Mouse (Mus musculus): ENCODE measurements around the gene Maml1.
"Not testable (repeated sequence)": the region's sequence is repeated elsewhere in the genome, so short reads cannot be mapped to it uniquely, and the experiment has no call there.

Maml1 gene

DNA sequence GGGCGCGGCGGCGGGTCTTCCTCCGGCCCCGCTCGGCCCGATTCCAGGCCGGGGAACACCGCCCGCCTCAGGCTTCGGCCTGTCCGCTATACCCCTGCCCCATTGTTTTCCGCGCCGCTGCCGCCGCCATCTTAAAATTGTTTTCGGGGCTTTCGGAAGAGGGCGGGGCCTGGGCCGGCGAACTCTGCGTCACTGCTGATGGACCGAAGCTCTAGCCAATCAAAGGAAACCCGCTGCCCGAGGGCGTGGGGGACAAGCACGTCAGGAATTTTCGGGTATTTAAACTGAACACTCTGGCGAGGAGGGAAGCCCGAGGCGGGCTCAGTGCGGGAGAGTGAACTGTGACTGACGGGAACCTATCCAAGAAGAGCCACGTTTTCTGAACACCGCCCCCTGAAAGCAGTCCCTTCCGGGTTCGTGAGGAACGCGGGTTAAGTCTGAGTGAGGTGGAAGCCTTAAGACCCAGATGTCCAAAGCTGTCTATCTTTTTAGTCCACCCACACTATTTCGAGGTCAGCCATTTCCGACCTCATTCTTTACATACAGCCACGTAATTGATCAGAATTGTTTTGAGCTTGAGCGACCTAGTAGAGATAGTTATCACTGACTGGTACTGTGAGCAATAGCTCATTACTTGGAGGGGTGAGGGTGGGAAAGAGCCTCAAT lies at the start of gene Maml1:
Gene Maml1 (minus strand): TSS at position 122 of the 666 bp plus-strand sequence.
- DNase-seq, result peak; percentile 95

DNA sequence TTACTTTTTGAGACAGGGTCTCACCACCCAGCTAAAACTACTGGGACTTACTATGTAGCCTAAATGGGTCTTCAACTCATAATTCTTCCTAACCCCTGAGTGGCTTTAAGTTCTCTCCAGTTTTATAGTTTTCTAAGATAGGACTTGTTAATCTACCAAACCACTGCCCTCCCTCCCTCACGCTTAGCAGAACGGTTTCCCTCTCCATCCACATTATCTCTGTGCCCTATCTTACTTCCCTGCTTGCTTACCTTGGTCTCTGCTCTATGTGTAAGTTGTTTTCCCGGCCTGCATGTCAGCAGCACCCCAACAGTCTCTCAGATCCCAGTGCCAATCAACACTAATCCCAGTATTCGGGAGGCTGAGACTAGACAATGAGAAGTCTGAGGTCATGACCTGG lies 44.8 kb upstream of the Maml1 start:
- DNase-seq, result no peak

DNA sequence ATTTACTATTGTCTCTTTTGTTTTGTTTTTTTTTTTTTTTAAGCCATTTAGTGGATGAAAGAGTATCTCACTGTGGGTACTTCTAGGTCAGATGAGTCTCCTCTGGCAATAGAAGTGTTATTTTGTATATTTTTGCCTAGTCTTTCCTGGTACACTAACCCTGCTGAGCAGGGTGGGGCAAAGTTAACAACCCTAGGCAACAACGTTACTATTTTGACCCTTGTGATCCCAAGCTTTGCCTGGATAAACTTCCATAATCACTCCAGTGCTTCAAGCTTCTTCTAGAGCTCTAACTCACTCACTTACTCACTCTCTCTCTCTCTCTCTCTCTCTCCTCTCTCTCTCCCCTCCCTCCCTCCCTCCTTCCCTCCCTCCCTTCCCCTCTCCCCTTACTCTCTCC lies 44.0 kb upstream of the Maml1 start:
- DNase-seq, result no peak

DNA sequence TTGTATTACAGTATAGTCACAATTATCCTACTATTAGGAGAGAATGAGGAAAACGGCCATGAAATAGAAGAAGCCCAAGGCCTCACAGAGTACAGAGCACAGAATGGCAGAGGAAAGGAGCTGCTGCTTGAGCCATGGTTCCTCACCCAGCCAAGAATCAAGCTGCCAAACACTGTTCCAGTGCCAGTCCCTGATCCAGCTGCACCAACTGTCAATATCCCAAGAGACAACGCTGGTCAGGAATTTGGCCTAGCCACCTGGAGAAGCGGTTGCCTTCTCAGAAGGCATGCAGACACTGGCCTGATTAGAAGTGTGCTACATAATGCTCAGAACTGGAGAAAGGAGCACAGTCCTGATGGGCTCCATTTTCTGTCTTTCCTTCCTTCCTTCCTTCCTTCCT lies 41.1 kb upstream of the Maml1 start:
- DNase-seq, result no peak

DNA sequence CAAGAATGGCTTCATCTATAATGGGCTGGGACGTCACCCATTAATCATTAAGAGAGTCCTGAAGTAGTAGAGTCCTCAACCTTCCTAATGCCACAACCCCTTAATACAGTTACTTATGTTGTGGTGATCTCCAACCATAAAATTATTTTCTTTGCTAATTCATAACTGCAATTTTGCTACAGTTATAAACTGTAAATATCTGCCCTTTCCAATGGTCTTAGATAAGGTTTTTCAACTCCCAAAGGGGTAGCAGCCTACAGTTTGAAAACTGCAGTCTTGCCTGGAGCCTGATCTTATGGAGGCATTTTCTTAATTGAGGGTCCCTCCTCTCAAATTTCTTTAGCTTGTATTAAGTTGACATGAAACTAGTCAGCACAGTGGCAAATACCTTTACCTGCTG lies 37.3 kb upstream of the Maml1 start:
- no peak for DNase-seq

DNA sequence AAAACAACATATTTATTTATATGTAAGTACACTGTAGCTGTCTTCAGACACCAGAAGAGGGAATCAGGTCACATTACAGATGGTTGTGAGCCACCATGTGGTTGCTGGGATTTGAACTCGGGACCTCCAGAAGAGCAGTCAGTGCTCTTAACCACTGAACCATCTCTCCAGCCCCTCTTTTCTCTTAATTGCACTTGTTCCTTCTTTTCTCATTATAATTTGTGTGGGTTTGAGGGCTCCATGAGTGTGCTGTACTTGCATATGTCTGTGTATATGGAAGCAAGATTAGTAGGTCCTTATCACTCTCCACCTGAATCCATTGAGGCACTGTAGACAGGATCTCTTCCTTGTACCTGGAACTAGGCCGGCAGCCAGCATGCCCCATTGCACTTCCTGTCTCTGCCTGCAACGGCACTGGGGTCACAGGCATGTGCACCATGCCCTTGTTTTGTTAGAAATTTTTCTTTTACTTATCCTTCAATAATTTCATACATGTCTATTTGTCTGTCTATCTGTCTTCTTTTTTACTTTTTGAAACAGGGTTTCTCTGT lies 36.0 kb upstream of the Maml1 start:
- DNase-seq, result no peak

DNA sequence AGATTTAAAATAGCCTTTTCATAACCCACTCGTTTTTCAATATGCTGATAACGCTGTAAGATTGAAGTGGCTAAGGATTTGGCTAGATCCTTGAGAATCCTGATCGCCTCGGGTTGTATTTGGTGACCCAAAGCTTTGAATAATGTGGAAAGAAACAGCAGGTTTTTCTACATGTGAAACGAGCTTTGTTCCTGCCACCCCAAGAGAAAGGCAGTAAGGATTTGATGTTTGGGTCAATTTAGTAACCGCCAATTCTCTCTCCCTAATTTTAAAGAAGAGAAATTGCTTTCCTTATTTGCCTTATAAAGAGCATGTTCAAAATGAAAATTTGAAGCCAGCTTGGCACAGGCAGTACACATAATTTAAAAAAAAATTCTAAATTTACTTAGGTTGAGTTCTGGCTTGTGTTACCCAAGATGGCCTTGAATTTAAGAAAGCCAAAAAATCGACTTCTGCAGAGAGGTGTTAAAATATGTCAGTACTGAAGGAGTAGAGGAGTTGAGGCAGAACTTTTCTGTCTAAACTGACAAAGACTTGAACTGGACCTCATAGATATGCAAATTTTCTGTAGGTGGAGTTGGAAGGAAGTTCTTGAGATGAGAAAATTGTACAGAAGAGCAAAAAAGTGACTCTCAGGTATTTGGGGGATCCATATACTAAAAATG lies 34.3 kb upstream of the Maml1 start:
- DNase-seq, result no peak

DNA sequence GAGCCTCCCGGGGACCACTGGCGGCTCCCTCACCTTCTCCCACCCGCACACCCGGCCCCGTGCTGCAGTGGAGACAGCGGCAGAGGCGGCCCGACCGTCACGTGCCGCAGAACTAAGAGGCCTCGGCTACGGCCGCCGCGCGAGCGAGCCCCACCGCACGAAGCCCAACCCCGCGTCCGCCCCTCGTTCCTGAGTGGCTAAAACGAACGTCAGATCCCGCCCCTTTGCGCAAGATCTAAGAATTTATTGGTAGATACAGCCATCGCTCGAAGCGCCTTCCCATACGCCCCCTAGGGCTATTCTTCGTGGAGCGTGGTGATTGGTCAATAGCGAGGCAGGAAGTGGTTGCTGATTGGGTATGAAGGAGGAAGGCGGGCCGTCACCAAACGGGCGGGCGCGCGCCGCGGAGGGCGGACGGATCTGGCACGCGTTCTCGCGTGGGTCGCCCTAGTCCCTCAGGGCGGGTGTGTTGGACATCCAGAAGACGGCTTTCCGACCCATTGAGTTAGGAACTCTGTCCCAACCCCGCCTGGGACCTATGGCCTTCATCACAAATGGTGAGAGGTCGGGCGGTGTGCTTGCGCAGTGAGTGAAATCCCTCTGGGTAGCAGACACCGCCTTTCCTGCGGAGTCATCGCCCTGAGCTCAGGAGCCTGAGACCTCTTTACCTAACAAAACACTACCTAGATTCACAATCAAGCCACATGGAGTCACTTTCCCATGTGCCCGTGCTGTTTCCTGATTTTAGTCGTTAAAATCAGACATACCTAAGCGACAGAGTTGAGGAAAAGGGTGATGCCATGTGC lies 33.6 kb upstream of the Maml1 start, which contains the start of gene Canx:
Gene Canx (minus strand): TSS at position 178 of the 806 bp plus-strand sequence.
- peak; percentile 99 for DNase-seq

DNA sequence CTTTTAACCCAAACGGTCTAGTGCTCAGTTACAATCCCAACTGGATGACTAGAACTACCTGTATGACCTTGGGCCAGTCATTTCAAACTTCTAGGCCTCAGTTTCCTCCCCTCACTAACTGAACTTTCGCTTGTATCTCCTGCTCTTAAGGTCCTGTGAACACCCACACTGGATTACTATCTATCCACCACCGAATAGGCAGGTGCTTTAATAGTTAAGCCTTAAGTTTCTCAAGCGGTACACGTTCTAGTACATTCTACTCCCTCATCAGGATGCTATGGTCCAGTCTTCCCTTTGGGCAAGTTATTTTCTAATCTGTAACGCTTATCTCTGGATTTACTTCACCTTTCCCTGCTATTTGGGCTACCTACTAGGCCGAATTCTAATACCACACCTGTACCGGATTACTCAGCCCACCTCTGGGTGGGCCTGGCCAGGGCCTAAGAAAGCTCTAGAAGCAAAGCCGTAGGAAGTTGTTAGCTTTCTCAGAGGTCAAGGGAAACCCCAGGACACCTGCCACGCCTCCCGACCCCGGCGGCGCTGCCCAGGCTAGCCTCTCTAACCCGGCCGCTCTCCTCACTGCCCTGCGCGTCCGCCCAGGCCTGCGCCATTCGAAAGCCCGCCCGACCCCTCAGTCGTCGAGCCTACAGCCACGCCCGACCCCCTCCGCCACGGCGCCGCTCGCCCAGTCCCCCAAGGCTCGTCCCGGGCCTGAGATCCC lies 32.8 kb upstream of the Maml1 start:
- DNase-seq, result no peak

DNA sequence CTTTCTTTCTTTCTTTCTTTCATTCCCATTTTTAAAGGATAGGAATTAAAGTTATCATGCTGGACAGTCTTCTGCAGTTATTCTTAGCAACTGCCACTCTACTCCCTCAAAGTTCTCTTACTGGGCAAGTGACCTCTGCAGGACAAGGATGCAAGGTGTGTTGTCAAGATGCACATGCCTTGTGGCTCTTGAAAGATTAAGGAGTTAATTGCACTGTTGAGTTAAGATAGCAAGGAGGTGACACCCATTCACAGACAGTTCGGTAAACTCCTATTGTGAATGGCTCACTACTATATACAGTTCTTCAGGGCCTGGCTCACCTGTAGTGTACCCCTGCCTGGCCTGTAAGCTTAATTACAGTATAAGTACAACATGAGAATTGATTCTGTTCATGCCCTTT lies 31.7 kb upstream of the Maml1 start:
- no peak for DNase-seq

DNA sequence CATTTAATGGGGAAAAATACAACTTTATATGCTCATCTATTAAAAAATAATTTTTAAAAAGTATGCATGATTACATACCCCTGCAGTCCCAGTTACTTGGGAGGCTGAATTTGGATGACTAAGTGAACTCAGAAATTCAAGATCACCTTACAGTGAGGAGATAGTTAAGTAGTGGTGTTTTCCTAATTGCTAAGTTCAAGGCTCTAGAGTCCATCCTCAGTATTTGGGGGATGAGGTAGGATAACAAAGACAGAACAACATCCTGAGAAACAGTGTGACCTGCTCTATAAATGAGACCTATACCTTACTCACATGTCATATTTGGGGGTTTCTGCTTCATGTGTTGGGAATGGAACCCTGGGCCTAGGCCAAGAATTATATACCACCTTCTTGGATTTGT lies 30.2 kb upstream of the Maml1 start:
- no peak for DNase-seq

DNA sequence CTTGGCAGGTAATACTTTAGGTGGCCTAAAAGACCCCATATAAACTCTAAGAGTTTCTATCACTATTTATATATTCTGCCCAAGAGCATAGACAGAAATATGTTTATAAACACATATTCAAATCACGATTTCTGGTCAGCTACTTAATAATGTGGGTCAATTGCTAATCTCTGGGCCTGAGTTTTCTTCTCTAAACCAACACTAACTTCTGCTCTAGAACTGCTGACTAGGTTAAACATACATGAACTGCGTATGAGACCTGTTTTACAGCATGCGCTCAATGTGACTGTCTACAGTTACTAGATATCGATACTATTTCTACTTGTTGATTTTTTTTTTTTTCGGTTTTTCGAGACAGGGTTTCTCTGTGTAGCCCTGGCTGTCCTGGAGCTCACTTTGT lies 29.1 kb upstream of the Maml1 start:
- DNase-seq, result no peak

DNA sequence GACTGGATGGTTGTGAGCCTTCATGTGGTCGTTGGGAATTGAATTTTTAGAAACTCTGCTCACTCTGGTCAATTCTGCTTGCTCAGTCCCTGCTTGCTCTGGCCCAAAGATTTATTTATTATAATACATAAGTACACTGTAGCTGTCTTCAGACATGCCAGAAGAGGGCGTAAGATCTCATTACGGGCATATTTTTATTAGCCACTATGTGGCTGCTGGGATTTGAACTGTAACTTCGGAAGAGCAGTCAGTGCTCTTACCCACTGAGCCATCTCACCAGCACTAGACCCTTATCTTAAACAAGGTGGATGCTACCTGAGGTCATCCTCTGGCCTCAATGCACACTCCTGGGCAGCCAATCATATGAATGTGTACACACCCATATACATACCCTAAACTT lies 27.2 kb upstream of the Maml1 start:
- DNase-seq, result not testable (repeated sequence)

DNA sequence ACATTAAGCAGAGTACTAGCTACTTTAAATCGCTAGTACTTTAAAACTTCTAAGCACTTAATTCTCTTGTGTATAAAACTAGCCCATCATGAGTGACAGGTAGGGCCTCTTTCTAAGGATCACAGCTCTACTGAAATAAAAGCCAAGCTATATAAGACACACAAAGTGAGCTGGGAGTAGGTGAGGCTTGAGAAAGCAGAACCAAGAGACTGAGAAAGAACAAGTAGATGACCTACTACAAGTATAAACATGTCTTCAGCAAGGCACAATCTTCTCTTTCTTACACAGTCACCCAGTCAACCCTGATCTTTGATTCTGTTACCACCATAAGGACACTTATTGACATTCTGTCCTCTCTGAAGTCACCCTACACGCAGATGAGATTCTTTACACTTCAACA lies 20.7 kb upstream of the Maml1 start:
- no peak for DNase-seq

DNA sequence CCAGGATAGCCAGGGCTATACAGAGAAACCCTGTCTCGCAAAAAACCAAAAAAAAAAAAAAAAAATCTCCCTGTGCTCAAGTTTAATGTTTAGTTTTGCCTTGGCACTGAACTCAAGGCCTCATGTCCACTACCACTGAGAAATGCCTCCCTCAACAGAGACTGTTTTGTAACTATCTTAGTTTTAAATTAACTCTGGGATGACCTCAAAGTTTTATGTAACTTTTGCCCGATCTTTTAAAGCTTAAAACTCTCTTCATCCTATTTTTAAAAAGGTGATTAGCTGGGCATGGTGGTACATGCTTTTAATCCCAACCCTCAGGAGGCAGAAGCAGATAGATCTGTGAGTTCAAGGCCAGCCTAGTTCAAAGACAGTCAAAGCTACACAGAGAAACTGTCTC lies 11.3 kb upstream of the Maml1 start:
- no peak for DNase-seq

DNA sequence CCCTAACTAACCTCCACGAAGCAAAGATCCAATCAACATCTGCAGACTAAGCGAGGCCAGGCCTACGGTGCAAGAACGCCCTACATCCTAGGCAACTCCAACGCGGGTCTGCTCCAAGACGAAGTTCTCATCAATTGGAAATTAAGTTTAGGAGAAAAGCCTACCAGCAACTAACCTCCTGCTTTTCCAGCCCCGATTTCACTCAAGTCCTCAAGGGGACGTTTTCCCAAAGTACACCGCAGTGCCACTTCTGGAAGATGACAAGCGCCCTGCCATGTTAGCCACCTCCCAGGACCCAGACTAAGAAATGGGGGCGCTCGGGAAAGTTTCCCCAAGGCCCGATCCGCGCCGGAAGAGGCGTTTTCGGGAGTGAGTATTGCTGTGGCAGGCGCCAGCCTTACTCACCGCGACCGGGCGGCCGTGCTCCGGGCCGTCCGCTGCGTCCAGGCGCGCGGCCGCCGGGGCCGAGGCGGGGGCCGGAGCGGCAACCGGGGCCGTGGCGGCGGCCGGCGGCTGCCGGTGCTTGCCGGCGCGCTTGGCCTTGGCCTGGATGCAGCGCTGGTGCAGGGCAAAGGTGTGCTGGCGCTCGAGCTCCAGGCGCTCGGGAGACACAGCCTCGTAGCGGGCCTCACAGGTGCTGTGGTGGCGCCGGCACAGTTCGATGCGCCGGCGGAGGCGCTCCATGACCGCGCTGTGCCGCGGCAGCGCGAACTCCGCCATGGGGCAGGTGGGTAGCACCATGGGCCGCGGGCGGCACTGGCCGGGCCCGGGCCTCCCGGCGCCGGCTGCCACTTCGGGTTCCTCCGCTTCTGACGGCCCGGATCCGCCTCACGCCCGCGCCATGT lies 568 bp downstream of the Maml1 start:
- DNase-seq, result peak; percentile 61

DNA sequence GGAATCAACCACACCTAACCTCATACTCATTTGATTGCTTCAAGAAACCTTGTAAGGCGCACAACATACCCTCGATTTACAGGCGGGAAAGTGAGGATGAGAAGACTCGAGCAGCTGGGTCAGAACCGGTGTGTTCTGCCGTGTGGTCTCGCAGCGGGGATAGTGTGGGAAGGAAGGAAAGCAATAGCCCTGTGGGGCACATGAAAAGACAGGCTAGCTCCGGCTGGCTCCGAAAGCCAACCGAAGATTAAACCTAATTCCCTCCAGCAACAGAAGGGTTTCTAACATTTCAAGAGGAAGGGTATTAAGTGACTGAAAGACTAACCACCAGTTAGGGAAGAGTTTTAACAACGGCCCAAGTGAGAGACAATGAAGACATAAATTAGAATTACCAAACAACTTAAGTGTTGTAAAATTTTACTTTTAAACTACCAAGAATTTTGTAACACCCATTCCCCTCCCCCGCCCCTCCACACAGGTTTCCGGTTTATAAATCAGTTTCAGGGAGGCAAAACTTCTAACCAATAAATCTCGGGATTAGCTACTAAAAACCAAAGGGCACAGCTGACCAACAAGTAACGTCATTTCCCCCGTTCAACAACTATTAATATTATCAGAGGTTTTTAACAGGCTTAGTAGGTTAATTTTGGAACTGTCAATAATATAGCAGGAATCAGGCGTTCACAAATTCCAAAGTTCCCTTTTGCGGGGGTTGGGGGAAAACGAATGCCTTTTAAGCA lies 1.5 kb downstream of the Maml1 start:
- DNase-seq, result no peak

DNA sequence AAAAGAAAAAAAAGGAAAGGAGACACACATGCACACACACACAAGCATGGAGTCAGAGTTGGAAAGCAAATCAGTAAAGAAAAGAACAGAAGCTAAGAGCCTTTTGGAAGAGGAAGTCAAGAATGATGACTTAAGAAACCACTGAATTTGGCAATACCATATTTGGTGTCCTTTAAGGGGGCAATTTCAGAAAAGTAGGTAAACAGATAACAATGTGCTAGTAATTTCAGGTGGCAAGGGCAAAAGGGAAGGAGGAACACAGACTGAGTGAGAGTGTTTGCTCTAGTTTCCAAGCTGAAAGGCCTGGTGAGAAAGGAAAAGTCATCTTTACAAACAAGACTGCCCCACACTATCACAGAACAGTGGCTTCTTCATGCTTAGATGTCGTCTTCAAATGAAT lies 5.7 kb downstream of the Maml1 start:
- no peak for DNase-seq

DNA sequence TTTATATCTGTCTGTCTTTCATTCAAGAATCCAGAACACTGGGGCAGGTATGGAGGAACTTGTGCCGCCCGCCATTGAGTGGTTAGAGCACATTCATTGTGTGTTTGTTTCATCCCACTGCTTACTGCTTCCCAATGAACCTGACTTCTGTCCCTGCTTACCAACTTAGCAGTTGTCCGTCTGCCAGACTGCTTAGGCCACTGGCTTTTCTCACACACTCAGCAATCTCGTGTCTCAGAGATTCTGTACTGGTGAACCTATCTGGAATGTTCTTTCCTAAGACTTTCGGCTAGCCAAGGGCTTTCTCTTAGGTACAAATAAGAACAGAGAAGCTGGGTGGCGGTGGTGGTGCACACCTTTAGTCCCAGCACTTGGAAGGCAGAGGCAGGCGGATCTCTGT lies 6.4 kb downstream of the Maml1 start:
- DNase-seq, result no peak

DNA sequence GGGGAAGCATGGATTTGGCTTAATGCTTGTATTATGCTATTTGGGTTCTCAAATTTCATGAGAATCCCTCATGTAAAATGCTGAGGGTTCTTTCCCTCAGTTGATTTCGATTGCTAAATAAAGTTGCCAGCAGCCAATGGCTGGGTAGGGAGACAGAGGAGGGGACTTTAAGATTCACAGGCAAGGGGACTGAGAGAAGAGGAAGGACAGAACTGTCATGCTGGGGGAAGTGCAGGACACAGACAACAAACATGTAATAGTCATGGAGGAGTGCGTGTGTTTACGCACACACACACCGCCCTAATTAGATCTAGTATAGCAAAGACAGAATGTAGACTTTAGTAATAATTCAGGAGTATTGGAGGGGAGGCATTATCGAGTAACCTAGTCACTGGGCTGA lies 6.8 kb downstream of the Maml1 start:
- DNase-seq, result no peak

DNA sequence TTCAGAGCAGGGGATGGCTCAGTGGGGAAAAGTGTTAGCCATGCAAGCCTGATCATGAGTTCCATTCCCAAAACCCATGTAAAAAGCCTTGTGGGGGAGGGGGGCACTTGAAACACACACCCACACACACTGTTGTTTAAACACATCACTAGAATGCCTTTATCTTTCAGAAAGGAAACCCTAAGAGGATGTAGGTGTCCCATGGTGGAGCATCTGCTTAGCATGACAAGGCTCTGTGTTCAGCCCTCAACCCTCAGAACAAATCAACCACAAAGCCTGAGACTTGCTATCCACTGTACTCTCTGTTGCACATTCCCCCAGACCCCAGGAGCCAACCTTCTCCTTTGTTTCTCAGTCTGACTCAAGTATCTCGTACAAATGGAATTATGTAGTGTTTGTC lies 12.1 kb downstream of the Maml1 start:
- peak; percentile 20 for DNase-seq
